Mouse (Mus musculus) hindbrain, postnatal 0 days (tissue): Measurements from ENCODE around the gene Gm10718. TPM values are rescaled to one million over a fixed set of nuclear protein-coding genes. Genes with fewer than 3 reads are reported as not detected.
A peak's percentile ranks its signal among the peaks of the same experiment; 100 is the strongest.
"Not testable (repeated sequence)": the region's sequence is repeated elsewhere in the genome, so short reads cannot be mapped to it uniquely, and the experiment has no call there.

Source experiments
- ATAC-seq: fragments of 200-750 bp; cut with Nextera tagmentation; 2 replicates; pipeline ENCODE4 v1.8.0; 2017; ENCODE audit warnings: mild to moderate bottlenecking, moderate TSS enrichment, moderate library complexity
- DNase-seq: peaks from one replicate; pipeline ENCODE4 v3.0.0-alpha.2; 2015; ENCODE audit warnings: low spot score
- H3K27ac ChIP-seq: fragments of 300-500 bp; sonication (generic); 2 replicates; pipeline ENCODE4 v1.5.1; 2014; ENCODE audit warnings: mild to moderate bottlenecking
- H3K27me3 ChIP-seq: fragments of 300-500 bp; sonication (generic); 2 replicates; pipeline ENCODE4 v1.6.1; 2014; ENCODE audit warnings: low read length, mixed read lengths; ENCODE audit not compliant: insufficient read depth
- H3K36me3 ChIP-seq: fragments of 300-500 bp; sonication (generic); 2 replicates; pipeline ENCODE4 v1.6.1; 2014; ENCODE audit warnings: low read length, mixed read lengths; ENCODE audit not compliant: insufficient read depth
- H3K4me1 ChIP-seq: fragments of 300-500 bp; sonication (generic); 2 replicates; pipeline ENCODE4 v1.6.1; 2014; ENCODE audit warnings: antibody characterized with exemption, low read length, mixed read lengths; ENCODE audit not compliant: insufficient read depth
- H3K4me2 ChIP-seq: fragments of 300-500 bp; sonication (generic); 2 replicates; pipeline ENCODE4 v1.6.1; 2014; ENCODE audit warnings: low read depth, mild to moderate bottlenecking, low read length, moderate library complexity, mixed read lengths
- H3K4me3 ChIP-seq: fragments of 300-500 bp; sonication (generic); 2 replicates; pipeline ENCODE4 v1.5.1; 2014; ENCODE audit warnings: low read length
- H3K9ac ChIP-seq: fragments of 300-500 bp; sonication (generic); replicated peaks from 2 replicates; pipeline ENCODE4 v1.6.1; 2014; ENCODE audit warnings: mild to moderate bottlenecking, low read length, moderate library complexity, mixed read lengths
- H3K9me3 ChIP-seq: fragments of 300-500 bp; sonication (generic); 2 replicates; pipeline ENCODE4 v1.6.1; 2016; ENCODE audit warnings: low read length, mixed read lengths
- WGBS: fragments of 180-500 bp; shearing (Covaris S2); extraction: QIAGEN DNeasy Blood & Tissue Kit; methylation state at CpG from one replicate; pipeline ENCODE4 v1.1.7; 2014; 5-methylcytosine and 5-hydroxymethylcytosine counted together
- polyA plus RNA-seq: library from polyadenylated mRNA; unstranded; fragments of >200 nt; fragmentation: Nextera tagmentation; extraction: Ambion mirVana; gene quantifications from 2 replicates; pipeline ENCODE4 v1.2.1, GENCODE M21; 2015
- total RNA-seq: library from RNA; depleted of rRNA; stranded (reverse); fragments of >200 nt; gene quantifications from 2 replicates; pipeline ENCODE4 v1.2.3, GENCODE M21; 2014

The Gm10718 gene
- total and polyA plus RNA-seq, 2 experiments from 2014 or later: 0.41 TPM; not detected in 1

- not testable (repeated sequence) for H3K4me1 ChIP-seq, DNase-seq, ATAC-seq, H3K4me2 ChIP-seq, H3K27me3 ChIP-seq, H3K36me3 ChIP-seq, H3K27ac ChIP-seq, H3K4me3 ChIP-seq, H3K9me3 ChIP-seq, H3K9ac ChIP-seq
- WGBS: 73% methylated on average over 12 of the region's 12 CpGs
Measured at GRCm38 (mm10) chr9:3024912-3025467, 1.6 kb downstream of the Gm10718 start, which contains the start of gene Gm10717. Gene Gm10717, plus strand, starts transcription at chr9:3025417.

- not testable (repeated sequence) for H3K9ac ChIP-seq, H3K4me2 ChIP-seq, H3K36me3 ChIP-seq, DNase-seq, H3K27me3 ChIP-seq, H3K4me3 ChIP-seq, H3K9me3 ChIP-seq, H3K27ac ChIP-seq, ATAC-seq, H3K4me1 ChIP-seq
- 65% methylated on average over 4 of the region's 6 CpGs for WGBS
Measured at GRCm38 (mm10) chr9:3025653-3026052, 2.3 kb downstream of the Gm10718 start.

GRCm38 (mm10) chr9:3026136-3026535 lies 2.8 kb downstream of the Gm10718 start:
- not testable (repeated sequence) for H3K27me3 ChIP-seq, DNase-seq, H3K4me1 ChIP-seq, H3K4me3 ChIP-seq, H3K4me2 ChIP-seq, ATAC-seq, H3K9ac ChIP-seq, H3K27ac ChIP-seq, H3K36me3 ChIP-seq, H3K9me3 ChIP-seq
- 76% methylated on average over 5 of the region's 5 CpGs for WGBS

- H3K9ac ChIP-seq, H3K9me3 ChIP-seq, H3K4me3 ChIP-seq, H3K27me3 ChIP-seq, H3K4me1 ChIP-seq, H3K4me2 ChIP-seq, H3K27ac ChIP-seq, H3K36me3 ChIP-seq, ATAC-seq, DNase-seq: not testable (repeated sequence)
- 68% methylated on average over 9 of the region's 9 CpGs for WGBS
Measured at GRCm38 (mm10) chr9:3026741-3027140, 3.4 kb downstream of the Gm10718 start.

GRCm38 (mm10) chr9:3027200-3027599 lies 3.9 kb downstream of the Gm10718 start:
- not testable (repeated sequence) for H3K4me3 ChIP-seq, H3K9ac ChIP-seq, H3K27ac ChIP-seq, H3K4me2 ChIP-seq, ATAC-seq, H3K36me3 ChIP-seq, H3K9me3 ChIP-seq, H3K4me1 ChIP-seq, H3K27me3 ChIP-seq
- DNase-seq: peak; percentile 66
- 73% methylated on average over 9 of the region's 9 CpGs for WGBS

GRCm38 (mm10) chr9:3029276-3030000 lies 6.1 kb downstream of the Gm10718 start:
- not testable (repeated sequence) for ATAC-seq, H3K9ac ChIP-seq, H3K4me2 ChIP-seq, H3K4me3 ChIP-seq, H3K36me3 ChIP-seq, DNase-seq, H3K27ac ChIP-seq, H3K27me3 ChIP-seq, H3K4me1 ChIP-seq, H3K9me3 ChIP-seq
- WGBS: 65% methylated on average over 12 of the region's 16 CpGs

DNA sequence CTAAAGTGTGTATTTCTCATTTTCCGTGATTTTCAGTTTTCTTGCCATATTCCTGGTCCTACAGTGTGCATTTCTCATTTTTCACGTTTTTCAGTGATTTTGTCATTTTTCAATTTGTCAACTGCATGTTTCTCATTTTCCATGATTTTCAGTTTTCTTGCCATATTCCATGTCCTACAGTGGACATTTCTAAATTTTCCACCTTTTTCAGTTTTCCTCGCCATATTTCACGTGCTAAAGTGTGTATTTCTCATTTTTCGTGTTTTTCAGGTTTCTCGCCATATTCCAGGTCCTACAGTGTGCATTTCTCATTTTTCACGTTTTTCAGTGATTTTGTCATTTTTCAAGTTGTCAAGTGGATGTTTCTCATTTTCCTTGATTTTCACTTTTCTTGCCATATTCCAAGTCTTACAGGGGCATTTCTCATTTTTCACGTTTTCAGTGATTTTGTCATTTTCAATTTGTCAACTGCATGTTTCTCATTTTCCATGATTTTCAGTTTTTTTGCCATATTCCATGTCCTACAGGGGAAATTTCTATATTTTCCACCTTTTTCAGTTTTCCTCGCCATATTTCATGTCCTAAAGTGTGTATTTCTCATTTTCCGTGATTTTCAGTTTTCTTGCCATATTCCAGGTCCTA lies 7.5 kb downstream of the Gm10718 start:
- H3K27me3 ChIP-seq, H3K36me3 ChIP-seq, H3K4me2 ChIP-seq, H3K9ac ChIP-seq, H3K27ac ChIP-seq, H3K9me3 ChIP-seq, H3K4me1 ChIP-seq, H3K4me3 ChIP-seq: not testable (repeated sequence)
- DNase-seq: peak; percentile 92
- WGBS: 66% methylated on average over 2 of the region's 10 CpGs
- ATAC-seq: peak; percentile 54; the same call in 1 of the 2 replicates

GRCm38 (mm10) chr9:3034299-3034698 lies 11.0 kb downstream of the Gm10718 start, which contains the start of gene Gm17535:
Gene Gm17535, plus strand, starts transcription at chr9:3034599.
- not testable (repeated sequence) for H3K27ac ChIP-seq, H3K9me3 ChIP-seq, H3K4me2 ChIP-seq, DNase-seq, H3K4me1 ChIP-seq, H3K9ac ChIP-seq, H3K4me3 ChIP-seq, H3K27me3 ChIP-seq, H3K36me3 ChIP-seq, ATAC-seq
- no CpG with 5 or more reads among the region's 8 CpGs for WGBS

DNA sequence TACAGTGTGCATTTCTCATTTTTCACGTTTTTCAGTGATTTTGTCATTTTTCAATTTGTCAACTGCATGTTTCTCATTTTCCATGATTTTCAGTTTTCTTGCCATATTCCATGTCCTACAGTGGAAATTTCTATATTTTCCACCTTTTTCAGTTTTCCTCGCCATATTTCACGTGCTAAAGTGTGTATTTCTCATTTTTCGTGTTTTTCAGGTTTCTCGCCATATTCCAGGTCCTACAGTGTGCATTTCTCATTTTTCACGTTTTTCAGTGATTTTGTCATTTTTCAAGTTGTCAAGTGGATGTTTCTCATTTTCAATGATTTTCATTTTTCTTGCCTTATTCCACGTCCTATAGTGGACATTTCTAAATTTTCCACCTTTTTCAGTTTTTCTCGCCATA lies 13.2 kb downstream of the Gm10718 start, which contains the start of gene Gm10715:
TSS of gene Gm10715 (plus strand) at position 301 of the 400 bp plus-strand sequence.
- H3K27me3 ChIP-seq, H3K4me2 ChIP-seq, H3K9ac ChIP-seq, H3K4me1 ChIP-seq, H3K9me3 ChIP-seq, H3K36me3 ChIP-seq, ATAC-seq, H3K4me3 ChIP-seq, H3K27ac ChIP-seq, DNase-seq: not testable (repeated sequence)
- WGBS: 73% methylated on average over 6 of the region's 8 CpGs

- H3K4me3 ChIP-seq, H3K36me3 ChIP-seq, H3K27me3 ChIP-seq, ATAC-seq, H3K4me1 ChIP-seq, H3K27ac ChIP-seq, H3K9ac ChIP-seq, H3K4me2 ChIP-seq, H3K9me3 ChIP-seq: not testable (repeated sequence)
- WGBS: 59% methylated on average over 4 of the region's 4 CpGs
- DNase-seq: peak; percentile 1
Measured at GRCm38 (mm10) chr9:3038161-3038560, 14.8 kb downstream of the Gm10718 start.
